Mouse (Mus musculus): ENCODE data around the gene Nuak1.

The Nuak1 gene

DNA sequence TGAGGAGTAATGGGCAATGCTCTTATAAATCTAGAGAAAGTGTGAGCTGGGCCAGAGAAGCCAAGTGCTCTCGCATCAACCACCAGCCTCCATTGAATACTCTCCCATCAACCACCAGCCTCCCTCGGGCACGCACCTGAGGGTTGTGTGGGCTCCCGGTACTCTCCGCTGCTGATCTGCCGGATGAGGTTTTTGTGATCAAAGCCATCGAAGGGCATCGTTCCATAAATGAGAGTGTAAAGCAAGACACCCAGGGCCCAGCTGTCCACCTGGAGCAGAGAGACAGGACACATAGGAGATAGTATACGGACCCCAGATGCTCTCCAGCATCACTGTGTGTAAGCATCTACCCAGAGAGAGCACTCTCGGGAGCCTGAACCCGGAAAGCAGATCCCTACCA, 62.4 kb downstream of the Nuak1 start:
- DNase-seq, result no peak

GRCm38 (mm10) chr10:84376346-84376745, 64.1 kb downstream of the Nuak1 start:
- DNase-seq, result no peak

DNA sequence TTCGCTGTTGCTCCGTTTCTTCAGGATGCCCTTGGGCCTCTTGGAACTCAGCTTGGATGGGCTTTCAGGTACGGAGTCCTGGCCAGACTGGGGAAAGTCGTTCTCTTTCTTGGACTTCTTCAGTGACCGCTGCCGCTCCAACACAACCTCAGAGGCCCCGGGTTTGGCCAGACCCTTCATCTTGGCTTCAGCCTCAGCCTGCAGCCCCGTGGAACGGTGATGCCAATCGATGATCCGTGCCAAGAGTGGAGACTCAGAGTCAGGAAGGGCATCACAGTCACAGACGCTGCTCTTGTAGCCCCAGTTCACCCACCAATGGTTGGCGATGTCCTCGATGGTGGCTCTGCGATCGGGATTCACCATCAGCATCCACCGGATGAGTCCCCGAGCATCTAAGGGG, 65.4 kb downstream of the Nuak1 start:
- DNase-seq, result no peak

DNA sequence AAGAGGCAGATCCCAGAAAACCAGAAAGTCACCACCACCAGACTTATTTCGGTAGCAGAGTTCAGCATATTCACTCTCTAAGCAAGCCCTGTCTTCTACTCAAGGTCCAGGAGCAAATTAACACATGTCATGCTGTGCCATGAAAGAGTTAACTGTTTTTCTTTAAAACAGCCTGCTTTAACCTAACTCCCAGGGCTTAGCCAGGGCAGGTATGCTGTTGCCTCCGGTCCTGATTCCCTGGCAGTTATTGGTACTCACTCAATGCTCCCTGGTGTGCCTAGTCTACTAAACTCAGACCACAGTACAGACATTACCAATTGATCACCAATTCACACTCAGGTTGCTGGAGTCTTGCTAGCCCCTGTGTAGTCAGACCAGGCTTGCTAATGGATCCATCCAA, 66.9 kb downstream of the Nuak1 start:
- DNase-seq, result no peak

GRCm38 (mm10) chr10:84372161-84373095, 68.0 kb downstream of the Nuak1 start:
- no peak for DNase-seq

DNA sequence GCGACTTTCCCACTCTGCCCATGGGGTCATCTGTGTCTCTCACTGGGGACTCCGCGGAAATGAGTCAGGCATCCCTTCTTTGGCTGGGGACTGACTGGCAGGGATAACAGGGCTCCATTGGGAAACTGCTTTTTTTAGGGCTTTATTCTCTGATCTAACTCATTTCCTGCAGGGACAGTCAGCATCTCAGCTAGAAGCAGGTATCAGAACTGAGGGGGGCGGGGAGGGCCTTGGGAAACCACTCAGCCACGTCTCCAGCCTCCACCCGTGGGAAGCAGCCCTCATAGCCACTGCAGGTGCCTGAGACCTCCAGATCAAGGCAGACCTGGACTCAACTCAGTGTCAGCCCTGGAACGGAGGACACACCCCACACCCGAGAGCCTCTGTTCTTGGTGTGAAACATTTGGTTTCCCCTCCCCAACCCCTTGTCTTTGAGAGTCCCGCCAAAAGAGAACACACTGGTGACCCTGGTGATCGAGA, 68.7 kb downstream of the Nuak1 start:
- no peak for DNase-seq

GRCm38 (mm10) chr10:84371230-84371629, 69.2 kb downstream of the Nuak1 start:
- no peak for DNase-seq

DNA sequence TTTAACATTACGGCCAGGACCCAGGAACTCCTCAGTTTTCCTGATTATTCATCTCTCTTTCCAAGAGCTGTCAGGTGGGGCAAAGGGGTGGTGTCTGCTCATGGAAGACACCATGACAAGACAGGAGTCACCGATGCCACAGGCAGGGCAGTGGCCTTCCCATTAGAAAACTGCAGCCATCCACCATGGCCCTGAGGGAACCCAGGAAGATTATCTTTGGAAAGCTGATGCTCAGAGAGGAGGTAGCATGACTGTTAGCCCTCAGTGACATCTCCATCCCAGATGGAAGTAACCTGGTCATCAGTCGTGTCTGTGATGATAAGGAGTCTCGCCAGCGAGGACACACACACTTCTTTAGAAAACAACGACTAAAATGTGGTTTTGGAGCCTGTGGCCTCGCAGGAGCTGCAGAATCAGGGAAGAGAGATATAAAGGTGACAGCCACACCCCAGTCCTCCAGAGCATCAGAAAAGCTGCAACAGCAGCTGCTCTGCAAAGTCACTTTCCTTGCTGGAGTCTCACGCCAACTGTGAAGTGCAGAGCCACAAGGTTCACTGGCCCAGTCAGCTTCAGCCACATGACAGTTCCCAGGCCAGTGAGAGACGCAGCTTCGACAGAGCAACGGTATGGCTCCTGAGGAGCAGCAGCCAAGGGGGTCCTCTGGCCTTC, 70.6 kb downstream of the Nuak1 start:
- DNase-seq, result no peak

DNA sequence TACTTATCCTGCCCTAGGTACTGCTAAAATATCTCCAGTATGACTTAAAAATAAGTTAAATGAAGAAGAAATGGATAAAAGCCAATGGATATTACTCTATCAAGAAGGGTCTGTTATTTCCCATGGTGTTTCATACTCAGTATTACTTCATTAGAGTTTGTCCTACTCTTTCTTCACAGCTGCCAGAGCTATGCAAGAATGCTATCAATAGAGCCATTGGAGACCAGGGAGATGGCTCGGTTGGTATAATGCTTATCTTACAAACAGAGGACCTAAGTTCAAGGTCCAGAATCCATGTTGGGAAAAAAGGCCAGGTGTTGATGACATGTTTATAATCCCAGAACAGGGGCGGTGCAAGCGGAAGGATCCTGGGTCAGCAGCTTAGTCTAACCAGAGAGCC, 72.2 kb downstream of the Nuak1 start:
- no peak for DNase-seq

- DNase-seq, result no peak
These were observed 75.1 kb downstream of the Nuak1 start for GRCm38 (mm10) chr10:84365166-84365865.

GRCm38 (mm10) chr10:84363833-84364232, 76.6 kb downstream of the Nuak1 start:
- DNase-seq, result no peak

DNA sequence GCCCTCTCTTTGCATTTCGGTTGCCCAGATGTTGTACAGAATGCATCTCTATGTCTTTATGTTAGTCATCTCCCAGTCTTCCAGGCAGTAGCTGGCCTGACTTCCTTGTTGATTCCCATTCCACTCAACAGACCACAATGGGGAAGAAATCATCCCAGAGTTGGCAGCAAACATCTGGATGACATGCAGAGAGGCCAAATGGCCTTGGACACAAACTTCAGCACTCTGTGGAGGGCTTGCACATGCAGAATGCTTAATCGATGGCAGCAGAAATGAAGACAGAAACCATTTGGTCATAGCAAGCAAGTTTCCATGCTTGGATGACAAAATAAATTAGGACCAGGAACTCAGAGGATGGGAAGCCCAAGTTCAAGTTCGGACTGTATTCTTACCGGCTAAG, 79.4 kb downstream of the Nuak1 start:
- DNase-seq, result no peak

DNA sequence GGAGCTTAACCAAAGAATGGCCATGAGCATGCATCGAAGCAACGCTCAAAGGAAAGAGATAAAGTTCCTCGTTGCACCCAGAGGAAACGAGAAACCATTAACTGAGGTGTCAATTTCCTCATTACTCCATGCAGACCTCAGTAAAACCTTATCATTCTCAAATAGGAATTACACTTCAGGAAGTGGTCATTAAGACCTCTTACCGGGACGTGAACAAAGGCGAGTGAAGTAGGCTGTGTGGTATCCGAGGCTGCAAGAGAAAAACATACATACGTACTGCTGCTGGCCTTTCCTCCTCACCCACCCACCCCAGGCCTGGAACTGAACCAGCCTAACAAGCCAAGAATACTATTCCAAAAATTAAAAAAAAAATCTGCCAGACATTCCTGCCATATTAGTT, 80.0 kb downstream of the Nuak1 start:
- DNase-seq, result no peak

- no peak for DNase-seq
These were observed 81.7 kb downstream of the Nuak1 start for GRCm38 (mm10) chr10:84358738-84359120.

GRCm38 (mm10) chr10:84357997-84358737, 82.2 kb downstream of the Nuak1 start:
- DNase-seq, result no peak

GRCm38 (mm10) chr10:84357593-84357992, 82.8 kb downstream of the Nuak1 start:
- DNase-seq, result no peak

DNA sequence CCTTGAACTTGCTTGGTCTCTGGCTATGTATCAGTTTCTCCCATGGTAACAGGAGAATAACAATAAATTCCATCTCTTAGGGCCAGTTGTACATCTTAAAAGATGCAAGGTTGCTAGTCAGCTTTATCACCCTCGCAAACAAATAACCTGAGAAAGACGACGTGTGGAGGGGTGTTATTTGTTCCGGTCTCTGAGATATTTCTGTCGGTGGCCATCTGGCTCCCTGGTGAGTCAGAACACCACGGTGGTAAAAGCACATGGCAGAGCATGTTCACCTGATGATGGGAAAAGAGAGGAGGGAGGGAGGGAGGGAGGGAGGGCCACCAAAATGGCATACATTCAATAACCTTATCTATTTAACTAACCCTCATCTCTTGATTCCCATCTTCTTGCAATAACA, 86.1 kb downstream of the Nuak1 start:
- DNase-seq, result no peak

DNA sequence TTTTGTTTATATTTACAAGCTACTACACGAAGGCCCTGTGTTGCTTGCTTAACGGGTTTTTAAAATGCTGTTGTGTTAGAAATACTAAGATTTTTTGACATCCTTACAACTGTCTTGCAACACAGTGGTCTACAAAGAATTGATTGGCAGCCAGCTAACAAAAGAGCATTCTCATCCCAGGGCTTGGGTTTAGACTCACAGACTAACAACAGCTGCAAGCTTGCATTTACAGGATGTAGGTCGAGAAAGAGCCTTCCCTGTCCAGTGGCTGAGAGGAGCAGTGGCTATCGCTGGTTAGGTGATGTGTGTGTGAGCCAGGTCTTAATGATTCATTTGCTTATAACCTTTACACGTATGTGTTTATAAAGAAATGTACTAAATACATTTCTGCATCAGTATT, 94.7 kb downstream of the Nuak1 start:
- no peak for DNase-seq

DNA sequence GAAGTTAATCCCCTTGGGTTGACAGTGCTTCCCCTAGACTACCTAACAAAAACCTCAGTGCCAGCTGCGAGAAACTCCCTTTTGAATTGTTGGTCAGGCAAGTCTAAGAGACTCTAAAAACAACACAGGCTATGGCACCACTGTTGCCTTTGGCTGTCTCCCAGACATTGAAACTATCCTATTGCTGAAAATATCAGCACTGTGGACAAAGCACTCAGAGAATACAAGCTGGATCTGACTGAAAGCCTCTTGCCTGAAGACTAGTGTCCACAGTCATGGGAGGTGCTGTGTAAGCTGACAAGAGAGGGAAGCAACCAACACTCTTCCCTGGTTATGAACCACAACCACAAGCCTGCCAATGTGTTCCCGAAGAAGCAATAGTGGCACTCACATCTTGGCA, 96.9 kb downstream of the Nuak1 start:
- DNase-seq, result no peak

GRCm38 (mm10) chr10:84339456-84339855, 100.9 kb downstream of the Nuak1 start:
- no peak for DNase-seq

- no peak for DNase-seq
These were observed 101.6 kb downstream of the Nuak1 start for GRCm38 (mm10) chr10:84338752-84339151.

- no peak for DNase-seq
These were observed 105.0 kb downstream of the Nuak1 start for GRCm38 (mm10) chr10:84335441-84335840.

DNA sequence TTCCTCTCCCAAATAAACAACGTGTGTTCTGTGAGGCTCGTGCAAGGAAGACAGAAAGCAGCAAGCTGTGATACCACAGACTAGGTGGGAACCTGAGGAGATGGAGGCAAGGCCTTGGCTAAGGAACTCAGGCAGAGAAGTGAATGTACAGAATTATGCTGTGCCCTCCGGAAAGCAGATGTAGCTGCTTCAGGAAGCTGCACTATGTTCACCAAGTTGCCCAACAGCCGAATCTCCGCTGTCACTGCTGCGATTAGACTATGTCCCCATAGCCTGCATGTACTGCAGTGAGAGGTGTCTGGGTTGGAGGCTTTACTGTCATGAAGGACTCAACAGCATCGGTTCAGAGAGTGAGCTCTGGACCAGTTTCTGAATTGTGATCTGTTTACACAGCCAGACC, 110.6 kb downstream of the Nuak1 start:
- DNase-seq, result no peak

All from liver (tissue).